Mouse (Mus musculus): ENCODE results near the gene Pitpnc1.

Gene Pitpnc1

DNA sequence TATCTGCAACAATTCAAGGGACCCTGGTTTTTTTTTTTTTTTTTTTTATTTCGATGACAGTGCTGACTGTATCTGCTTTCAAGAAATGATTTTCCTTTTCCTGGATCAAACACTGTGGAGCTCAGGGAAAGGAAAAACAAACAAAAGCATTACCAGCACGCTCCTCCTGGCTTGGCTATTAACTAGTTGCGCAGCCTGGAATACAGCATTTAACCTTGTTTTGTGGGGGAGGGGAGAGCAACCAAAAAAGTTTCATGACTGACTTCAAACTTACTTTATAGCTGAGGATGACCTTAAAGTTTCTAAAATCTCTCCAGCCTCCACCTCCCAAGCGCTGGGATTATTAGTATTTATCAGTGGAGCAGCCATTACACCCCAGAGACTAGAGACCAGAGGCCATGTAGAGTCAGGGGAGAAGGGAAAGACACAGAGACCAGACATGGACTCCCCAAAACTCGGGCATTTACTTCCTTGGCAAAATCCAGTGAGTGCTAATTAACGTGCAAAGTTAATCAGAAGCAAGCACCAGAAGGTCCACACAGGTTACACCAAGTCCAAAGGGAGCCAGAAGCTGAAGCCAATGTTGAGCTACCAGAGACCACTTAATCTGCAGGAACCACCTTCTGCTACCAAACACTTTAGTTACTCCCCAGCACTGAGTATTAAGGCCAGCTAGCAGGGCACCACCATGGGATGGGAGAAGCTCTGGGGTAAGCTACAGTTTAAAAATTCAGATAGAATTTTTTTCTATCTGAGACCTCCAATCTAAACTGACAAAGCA is 3.7 kb downstream of the Pitpnc1 start:
- no peak for DNase-seq

DNA sequence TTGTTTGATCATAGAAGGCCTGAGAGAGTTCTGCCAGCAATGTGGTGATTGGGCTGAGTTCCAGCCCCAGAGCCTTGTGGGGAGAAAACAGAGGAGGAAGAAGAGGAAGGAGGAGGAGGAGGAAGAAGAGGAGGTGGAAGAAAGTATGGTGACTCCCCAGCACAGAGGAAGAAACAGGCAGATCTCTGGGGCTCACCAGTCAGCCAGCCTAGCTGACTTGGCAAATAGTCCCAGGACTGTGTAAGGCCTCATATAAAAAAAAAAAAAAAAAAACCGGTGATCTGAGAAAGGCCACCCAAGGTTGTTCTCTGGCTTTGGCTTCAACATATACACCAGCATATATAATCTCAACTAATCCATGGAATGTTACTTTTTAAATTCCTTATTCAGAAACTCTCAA is 4.5 kb downstream of the Pitpnc1 start:
- DNase-seq: no peak

DNA sequence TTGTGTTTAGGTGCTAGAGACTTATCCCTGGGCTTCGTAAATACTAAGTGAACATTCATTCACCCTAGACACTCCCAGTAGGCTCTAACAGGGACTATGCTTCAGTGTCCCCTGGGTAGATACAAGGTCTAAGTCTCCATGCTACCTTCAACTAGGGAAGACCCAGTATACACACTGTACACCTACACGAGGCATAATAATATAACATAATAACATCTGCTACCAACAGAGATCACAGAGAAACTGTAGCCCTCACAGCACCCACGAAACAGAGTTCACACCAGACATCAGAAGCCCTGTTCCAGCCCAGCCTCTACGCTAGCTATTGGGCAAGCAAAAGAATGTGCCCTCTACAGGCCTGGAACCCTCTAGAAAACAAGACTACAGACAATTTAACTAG is 5.5 kb downstream of the Pitpnc1 start:
- DNase-seq: no peak

DNA sequence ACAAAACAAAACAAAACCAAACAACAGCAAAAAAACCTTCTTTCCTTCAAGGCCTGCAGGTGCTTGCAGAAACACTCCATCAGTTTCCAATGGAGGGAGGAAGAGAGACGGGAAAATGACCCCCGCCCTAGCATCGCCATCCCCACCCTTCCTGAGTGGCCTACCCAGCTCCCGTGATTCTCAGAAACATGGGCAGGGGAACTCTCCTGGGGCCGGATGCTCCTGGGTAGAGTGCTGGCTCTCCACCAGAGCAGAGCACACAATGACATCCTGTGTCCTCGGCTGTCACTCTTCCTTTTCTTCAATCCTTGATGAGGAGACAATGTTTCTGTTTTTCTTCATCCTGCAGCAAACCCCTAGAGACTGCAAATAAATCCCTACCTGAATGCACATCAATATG is 6.4 kb downstream of the Pitpnc1 start:
- peak; percentile 54 to 68 for DNase-seq

DNA sequence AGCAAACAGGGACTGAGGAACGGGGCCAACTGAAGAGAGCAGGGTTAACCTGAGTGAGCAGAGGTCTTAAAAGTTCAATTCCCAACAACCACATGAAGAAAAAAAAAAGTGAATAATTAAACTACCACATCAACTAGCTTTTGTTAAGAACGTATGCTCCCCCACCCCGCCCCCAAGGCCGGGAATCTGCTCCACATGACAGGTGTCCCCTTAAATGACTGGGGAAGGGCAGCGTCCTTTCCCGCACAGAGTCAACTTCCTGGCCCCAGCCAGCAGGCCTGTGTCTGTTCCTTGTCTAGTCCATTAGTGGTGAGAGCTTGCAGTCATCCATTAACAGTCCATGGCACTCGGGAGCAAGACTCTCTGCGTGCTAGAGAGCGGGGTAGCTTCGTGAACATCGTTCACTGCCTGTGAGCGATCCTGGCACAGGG is 7.2 kb downstream of the Pitpnc1 start:
- no peak for DNase-seq

DNA sequence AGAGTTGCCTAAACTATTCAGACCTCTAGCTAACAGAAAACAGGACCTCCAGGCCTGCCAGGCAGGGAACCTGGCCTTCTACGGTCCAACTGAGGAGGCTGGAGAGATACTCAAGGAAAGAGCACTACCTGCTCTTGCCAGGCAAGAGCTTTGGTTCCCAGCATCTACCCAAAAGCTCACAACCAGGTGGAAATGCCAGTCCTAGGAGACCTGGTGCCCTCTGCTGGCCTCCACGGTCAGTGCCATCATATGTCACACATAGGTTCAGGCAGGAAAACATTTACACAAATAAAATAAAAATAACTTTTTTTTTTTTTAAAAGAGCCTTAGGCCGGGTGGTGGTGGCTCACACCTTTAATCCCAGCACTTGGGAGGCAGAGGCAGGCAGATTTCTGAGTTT is 8.0 kb downstream of the Pitpnc1 start:
- DNase-seq: no peak

DNA sequence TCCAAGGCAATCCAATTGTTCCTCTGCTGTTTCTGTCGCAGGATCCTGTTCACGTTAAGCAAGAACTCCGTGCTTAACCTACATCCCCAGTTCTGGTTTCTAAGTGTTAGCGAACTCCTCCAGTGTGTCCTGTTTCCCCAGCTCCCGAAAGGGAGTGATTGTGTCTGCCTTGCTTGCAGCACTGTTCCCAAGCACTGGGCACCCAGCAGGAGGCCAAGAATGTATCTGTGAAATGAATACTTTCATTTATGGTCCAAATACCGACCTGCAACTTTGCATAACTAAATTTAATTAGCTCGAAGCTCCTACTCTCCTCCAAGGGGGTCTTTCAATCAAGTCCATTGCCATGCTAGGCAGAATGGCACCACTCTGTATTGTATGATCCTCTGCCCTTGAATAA is 10.7 kb downstream of the Pitpnc1 start:
- DNase-seq: no peak

DNA sequence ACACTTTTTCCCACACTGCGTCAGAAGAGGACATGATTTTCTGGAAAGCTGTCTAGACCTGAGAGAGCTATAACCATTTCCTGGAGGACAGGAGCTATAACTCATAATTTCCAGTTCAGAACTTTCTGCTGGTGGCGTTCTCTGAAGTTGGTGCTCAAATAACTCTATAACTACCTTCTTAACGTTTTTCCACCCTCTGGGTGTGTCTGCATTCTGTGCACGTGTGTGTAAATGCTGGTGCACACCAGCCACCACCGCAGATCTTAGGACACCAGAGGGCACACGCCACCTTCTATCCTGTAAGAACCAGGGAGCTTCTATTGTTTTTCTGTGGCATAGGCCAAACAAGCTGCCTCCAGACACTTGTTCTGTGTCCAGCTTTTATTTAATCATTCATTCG is 11.5 kb downstream of the Pitpnc1 start:
- DNase-seq: no peak

DNA sequence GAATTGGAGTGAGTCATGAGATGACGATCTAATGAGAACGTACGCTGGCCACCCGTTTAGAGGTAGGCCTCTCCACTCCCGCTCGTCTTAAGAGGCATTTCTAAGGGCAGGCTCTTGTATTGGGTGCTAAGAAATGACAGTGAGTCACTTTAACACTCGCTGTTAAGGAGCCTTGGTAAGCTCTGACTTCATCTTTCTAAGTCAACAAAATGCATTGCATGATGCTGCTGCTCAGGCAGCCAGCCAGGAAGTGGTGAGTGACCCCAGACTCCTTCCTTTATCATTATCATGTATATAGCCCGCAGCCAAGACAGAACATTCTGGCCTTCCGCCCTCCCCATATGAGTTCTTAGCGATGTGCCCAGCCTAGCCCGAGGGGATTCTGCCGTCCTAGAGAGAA is 12.2 kb downstream of the Pitpnc1 start:
- no peak for DNase-seq

DNA sequence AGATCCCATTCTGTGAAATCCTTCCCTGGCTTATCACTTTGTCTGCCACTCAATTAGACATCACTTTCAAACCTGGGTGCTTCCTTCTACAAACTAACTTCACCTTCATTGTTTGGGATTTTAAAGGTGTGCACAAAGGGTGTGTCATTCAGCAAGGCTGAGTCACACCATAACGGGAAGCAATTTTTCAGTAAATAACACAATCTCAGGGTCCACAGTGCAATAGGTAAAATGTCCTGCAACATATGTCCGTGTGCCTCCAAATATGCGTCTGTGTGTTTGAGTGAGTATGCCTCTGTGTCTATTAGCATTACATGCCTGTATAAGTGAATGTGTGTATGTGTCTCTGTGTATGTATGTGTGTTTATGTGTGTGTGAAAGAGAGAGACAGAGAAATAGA is 13.2 kb downstream of the Pitpnc1 start:
- DNase-seq: no peak

DNA sequence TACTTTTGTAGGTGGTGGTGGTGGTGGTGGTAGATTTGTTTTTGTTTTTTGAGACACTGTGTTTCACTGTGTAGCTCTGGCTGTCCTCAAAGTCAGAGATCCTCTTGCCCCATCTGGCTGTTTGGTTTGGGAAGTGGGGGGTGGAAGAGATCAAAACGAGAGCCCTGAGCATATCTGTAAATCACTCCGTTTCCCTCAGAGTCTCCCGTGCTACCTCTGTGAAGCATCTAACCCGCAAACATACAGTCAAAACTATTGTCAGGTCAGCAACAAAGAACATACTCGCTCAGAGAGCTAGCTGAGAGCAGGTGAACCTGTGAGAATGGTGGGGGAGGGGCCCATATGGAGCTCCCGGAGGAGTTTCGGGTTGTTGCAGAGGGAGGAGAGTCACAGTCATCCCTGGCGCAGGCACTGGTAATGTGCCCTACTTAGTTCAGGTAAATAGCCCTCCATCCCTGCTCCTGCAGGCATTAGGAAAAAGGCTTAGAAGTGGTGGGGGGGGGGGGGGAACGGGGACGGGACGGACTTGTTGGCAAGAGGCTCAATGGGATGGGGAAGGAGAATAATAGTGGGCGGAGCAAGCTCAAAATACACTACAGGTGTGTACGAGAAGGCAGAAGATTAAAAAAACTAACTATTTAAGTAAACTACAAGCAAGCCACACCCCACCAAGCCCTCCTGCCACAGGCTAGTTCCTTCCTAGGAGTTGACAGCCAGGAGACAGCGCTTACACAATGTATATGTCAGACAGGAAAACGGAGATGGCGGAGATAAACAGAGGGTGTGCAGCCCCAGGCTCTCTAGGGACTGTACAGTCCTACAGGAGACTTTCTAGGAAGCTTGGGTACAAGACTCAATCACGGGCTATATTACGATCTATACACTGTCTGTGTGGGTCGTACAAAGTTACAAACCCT is 15.7 kb downstream of the Pitpnc1 start:
- peak in 1 of 2 experiments; percentile 37 for DNase-seq

DNA sequence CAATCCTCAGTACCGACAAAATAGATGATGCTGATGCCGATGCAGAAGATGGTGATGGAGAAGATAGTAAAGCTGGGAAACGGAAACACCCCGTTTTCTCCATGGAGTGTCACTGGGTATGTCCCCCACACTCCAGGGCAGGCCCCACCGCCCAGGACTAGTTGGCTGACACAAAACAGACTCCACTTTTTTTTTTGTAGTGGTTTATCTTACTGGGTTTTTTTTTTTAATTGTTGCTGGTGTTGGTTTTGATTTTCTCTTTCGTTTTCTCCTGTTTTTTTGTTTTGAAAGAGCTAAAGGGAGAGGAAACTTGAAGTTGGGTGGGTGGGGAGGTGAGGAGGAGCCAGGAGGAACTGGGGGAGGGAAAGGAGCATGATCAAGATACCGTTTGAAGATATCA is 18.4 kb downstream of the Pitpnc1 start:
- DNase-seq: no peak

DNA sequence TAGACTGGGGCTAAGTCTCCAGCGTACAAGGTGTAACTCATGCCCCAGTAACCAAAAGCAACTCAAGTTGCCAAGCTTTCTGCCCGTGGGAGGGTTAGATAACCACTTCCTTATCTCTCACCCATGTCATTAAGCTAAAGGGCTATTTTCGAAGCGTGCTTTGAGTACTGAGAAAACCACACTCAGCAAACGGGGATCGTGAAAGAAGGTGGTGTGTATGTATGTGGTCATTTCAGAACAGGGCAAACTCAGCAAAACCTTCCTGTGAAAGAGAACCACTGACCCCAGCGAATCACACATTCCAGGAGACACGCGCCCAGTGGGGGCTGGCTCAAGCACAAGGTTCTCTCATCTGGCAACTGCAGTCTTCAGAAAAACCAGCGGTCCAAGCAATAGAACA is 19.4 kb downstream of the Pitpnc1 start:
- DNase-seq: no peak

DNA sequence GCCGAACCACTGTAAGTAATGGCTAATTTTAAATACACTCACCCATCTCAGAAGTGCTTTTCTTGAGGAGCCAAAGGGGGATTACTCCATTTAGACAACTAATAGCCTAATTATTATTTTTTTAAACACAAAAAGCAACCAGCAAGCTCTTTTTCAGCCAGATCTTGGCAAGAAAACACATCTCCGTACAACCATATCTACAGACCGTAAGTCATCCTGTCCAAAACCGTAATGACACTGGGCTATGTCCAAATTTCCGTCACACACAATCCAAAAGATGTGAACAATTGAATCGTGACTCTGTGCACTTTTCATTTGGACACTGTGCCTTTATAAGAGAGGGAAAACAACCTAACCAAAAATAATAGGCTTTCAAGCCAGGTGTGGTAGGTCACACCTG is 20.4 kb downstream of the Pitpnc1 start:
- no peak for DNase-seq

DNA sequence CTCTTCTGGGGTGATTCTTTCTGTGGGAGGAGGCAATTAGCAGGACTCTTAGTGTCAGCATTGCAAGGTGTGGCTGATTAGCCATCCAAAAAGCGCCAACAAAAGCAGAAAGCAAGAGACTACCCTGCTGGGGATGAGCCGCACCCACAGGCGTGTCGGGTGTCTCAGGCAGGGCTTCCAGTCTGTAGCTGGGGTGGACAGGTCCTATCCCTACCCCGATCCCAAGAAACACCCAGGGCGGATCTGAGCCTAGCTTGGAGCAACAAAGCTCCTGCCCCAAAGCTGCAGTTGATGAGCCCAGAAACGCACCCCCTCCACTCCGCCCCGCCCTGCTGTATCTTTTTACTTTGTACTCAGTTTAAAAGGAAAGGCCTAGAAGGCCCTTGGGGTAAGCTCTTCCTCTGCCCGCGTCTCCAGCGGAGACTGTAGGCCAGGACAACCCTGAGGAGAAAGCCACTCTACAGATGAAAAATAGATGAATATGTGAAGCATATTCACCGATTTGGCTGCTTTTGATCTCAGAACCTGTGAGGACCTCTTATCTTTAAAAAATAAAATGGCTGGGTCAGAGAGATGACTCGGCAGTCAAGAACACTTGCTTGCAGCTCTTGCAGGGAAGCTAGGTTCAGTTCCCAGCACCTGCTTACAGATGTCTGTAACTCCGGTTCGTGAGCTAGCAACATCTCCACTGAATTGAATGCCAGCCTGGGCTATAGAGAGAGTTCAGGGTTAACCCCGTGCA is 21.2 kb downstream of the Pitpnc1 start:
- no peak for DNase-seq

DNA sequence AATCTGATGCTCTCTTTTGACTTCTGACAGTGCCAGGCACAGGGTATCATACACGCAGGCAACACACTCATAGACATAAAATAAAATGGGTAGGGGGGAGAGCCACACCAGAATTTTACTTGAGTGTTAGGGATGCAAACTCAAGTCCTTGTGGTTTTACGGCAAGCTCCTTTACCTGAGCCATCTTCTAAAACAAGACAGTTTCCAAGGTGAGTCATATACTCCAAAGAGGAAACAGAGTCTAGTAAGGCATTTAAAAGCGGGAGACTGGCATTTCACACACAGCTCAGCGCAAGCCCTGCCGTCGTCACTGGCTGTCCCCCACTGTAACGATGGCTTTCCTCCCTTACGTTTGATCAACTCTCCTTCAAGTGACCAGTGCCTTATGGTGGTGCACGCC is 22.6 kb downstream of the Pitpnc1 start:
- no peak for DNase-seq

DNA sequence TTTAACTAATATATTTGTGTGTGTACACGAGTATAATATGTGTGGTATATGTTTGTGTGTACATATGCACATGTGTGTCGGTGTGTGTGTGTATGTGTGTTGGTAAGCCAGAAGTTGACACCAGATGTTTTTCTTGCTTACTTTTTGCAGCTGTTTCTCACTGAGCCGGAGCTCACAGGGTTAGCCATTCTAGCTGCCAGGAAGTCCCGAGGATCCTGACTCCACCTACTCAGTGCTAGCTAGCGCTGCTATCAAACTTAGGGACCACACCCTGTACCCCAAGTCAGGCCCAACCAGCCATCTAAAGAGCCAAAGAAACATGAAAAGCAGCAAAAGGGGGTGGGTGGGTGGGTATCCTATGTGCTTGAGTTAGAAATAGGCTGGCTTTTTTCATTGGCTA is 23.1 kb downstream of the Pitpnc1 start:
- DNase-seq: no peak

DNA sequence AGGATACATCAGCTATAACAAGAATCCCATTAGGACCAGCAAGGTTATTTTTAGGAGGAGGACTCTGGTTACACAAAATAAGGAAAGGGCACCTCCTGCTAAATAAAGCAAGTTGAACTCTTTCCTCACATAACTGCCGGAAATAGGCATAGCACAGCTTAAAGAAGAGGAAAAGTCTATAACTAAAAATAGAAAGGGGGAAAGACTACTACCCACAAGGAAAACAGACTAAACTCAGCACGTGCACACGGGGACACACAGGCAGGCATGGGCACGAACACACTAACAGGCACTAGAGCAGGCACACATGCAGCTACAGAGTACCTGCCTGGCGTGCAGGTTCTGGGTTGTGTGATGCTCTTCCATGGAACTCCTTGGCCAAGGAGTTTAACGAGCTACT is 23.8 kb downstream of the Pitpnc1 start:
- no peak for DNase-seq

DNA sequence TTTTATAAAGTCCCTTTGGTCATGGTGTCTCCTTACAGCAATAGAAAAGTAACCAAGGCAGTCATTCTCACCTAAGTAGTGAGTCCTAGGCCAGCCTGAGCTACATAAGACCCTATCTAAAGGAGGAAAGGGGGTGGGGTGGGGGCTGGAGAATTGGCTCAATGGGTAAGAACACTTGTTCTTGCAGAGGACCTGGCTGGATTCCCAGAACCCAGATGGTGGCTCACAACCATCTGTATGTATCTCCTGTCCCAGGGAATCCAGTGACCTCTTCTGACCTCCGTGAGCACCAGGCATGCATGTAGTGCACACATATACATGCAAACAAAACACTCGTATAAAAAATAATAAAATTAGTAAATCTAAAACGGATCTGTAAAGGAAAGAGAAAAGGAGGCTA is 24.8 kb downstream of the Pitpnc1 start:
- no peak for DNase-seq

DNA sequence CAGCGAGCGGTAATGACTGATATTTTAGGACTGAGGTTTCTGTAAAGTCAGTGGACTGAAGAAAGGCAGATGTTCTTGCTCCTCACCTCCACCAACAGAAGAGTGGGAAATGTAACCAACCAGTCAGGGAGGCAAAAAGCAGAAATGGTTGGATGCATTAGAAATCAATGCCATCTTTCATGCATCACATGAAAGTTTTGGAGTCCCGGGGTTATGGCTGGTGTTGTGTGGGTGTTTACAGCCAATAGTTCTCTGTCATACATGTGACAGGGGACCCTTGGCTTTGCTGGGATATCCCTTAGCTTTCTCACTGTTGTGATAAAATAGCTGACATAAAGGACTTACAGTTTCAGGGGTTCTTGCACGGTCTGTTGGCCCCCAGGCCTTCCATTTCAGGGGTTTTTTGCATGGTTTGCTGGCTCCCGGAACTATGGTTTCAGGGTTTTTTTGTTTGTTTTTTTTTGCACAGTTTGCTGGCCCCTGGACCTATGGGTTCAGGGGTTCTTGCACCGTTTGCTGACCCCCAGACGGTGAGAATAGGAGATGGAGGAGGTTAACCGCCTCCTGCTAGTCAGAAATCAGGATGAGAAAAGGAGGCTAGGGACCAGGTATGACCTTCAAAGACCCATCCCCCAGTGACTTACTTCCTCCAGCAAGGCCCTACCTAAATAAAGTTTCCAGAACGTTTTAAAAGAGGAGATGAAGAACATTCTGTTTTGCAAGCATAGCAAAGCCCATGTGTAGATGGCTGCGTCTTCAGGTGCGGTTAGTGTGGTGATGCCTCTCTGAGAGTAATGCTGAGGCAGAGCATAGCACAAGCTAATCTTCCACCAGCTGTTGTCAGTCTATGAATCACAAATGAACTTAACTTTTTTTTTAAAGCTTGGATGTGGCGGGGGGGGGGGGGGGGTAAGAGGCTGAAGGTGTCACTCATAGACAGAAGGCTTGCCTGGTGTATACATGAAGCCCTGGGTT is 27.1 kb downstream of the Pitpnc1 start:
- no peak for DNase-seq

DNA sequence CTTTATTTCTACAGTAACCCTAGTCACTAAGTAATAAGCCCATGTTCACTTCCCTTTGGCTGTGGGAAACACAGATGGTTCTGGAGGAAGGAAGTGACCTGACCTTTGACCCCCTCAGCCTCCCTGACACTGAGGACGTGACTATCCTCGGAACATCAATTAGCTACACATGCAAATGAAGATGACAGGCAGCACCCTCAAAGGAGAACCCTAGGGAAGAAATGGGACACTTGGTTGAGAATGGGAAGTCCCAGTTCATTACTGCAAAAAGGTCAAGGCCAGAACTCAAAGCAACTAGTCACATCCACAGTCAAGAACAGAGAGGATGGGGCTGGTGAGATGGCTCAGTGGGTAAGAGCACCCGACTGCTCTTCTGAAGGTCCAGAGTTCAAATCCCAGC is 29.4 kb downstream of the Pitpnc1 start:
- DNase-seq: no peak

DNA sequence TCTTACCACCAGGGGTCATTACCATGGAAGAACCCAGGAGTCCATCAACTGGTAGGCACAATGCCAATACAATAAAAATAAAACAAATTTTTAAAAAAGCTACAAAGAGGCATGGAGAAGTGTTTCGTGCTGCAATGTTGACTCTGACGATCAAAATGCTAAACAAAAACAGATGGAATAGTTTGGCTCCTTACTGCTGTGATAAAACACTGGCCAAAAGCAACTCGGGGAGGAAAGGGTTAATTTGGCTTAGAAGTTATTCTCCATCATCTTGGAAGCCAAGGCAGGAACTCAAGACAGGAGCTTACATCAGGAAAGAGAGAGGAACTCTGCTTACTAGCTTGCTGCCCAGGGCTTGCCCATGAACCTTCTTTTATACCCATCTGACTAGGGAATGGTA is 32.4 kb downstream of the Pitpnc1 start:
- no peak for DNase-seq
